Mouse (Mus musculus) erythroblast, embryonic 14.5 days (primary cell): ENCODE measurements around the gene Wipf1.

Experiments
- GATA1 ChIP-seq: IDR thresholded peaks from 2 replicates; pipeline ENCODE4 v1.6.1; 2012; ENCODE audit warnings: low read length, inconsistent platforms, mixed read lengths
- TAL1 ChIP-seq: IDR thresholded peaks from 3 replicates; pipeline ENCODE4 v1.6.1; 2012; ENCODE audit warnings: low read length, inconsistent platforms, mixed read lengths

- TF ChIP-seq GATA1, result no peak
- TF ChIP-seq TAL1, result no peak
Observed at GRCm38 (mm10) chr2:73389951-73390350, 139.6 kb downstream of the Wipf1 start.
